In the genomic region with DNA sequence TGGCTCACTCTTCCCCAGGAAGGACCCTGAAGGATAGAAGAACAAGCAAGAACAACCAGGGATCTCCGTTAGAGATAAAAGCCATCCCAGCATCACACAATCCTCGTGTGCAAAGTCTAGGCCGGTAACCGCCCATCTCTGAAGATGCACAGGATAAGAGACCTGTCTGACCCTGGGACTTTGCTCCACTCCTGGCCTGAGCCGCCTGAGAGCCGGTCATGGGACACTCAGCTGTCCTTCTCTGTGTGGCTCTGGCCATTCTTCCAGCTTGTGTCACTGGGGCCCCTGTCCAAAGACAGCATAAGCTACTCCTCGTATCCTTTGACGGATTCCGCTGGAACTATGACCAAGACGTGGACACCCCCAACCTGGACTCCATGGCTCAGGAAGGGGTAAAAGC, we compare ENCODE assay signal across 19 mouse cellular contexts. TPM values are rescaled to one million over a fixed set of nuclear protein-coding genes. Genes with fewer than 3 reads are reported as not detected.
"Had no signal": no experiment of that assay in that cellular context is flagged by ENCODE, and none has a peak within 500 bp of the region (broad histone marks: within the 10 kb centered on the region; RNA-seq: fewer than 3 reads in every experiment).

Gene Enpp7 (plus strand): TSS at position 190 of the 400 bp plus-strand sequence.

- H3K4me2 ChIP-seq: limb, embryonic 13.5 days; liver, embryonic 15.5 days; midbrain, embryonic 13.5 days had no signal

- H3K27ac ChIP-seq: hindbrain, postnatal 0 days; limb, embryonic 13.5 days; liver, embryonic 15.5 days; midbrain, embryonic 13.5 days had no signal

- DNase-seq: layer of hippocampus, adult 9-11 months; lung, adult 2 months; lung, postnatal 36 days; right cerebral cortex, postnatal 14 days; thymus, postnatal 36 days had no signal

- ATAC-seq: hindbrain, postnatal 0 days; lung, postnatal 0 days; midbrain, embryonic 13.5 days had no signal

- H3K36me3 ChIP-seq: limb, embryonic 13.5 days; liver, embryonic 15.5 days; midbrain, embryonic 13.5 days had no signal

- H3K27me3 ChIP-seq: liver, embryonic 15.5 days; midbrain, embryonic 13.5 days had no signal

- H3K9me3 ChIP-seq: limb, embryonic 13.5 days; liver, embryonic 15.5 days; midbrain, embryonic 13.5 days had no signal

- H3K4me3 ChIP-seq: limb, embryonic 13.5 days; liver, embryonic 15.5 days; midbrain, embryonic 13.5 days had no signal

- H3K9ac ChIP-seq: limb, embryonic 13.5 days; liver, embryonic 15.5 days; midbrain, embryonic 13.5 days had no signal

- H3K4me1 ChIP-seq: liver, embryonic 15.5 days had no signal

RNA-seq across cellular contexts. Expression of gene Enpp7, which starts in this region (rescaled TPM):
- total RNA-seq: hindbrain, postnatal 0 days; layer of hippocampus, adult 18-20 months; left cerebral cortex, postnatal 36 days; liver, adult 2 months; megakaryocyte progenitor cell, adult 5-6 weeks; midbrain, postnatal 0 days had no signal
- polyA plus RNA-seq: hindbrain, postnatal 0 days; intestine, embryonic 14.5 days; limb, embryonic 13.5 days; liver, adult 2 months; liver, embryonic 15.5 days; lung, postnatal 0 days; midbrain, embryonic 13.5 days; midbrain, postnatal 0 days; neural tube, embryonic 14.5 days; stomach, embryonic 16.5 days; thymus, postnatal 0 days had no signal
